Mouse (Mus musculus): ENCODE results near the gene Fam25c.

GRCm38 (mm10) chr14:34317431-34317830, 37.8 kb downstream of the Fam25c start:
- TF ChIP-seq CTCF (IDR thresholded peaks at IDR 0.05; ENCODE audit: extremely low read depth, insufficient read depth, low read length) (no peak), POLR2A (IDR thresholded peaks at IDR 0.05; ENCODE audit: extremely low read depth, insufficient read depth, low read length) (no peak)

All from cortical plate, adult 2 months (tissue).